Mouse (Mus musculus) layer of hippocampus, adult 8-10 months (tissue): ENCODE data around the gene Casp2. TPM values are rescaled to one million over a fixed set of nuclear protein-coding genes. Genes with fewer than 3 reads are reported as not detected.

ENCODE experiments used
- total RNA-seq, 4 experiments: library from RNA; stranded (reverse); gene quantifications; 2 replicates each; pipeline ENCODE4 v1.2.4; 2022

Casp2 gene
- total RNA-seq, 4 experiments from 2014 or later = 22.1 to 26.1 (median 22.7) TPM

Other genes starting within 250 kb of the Casp2 start
- gene Sva, start 226.6 kb upstream of the Casp2 start, total RNA-seq = not detected
- gene Tas2r139, start 124.0 kb upstream of the Casp2 start, total RNA-seq = not detected
- gene Tas2r144, start 49.7 kb upstream of the Casp2 start, total RNA-seq = not detected
- 10 to 100 TPM in 2 of 4 experiments, 1 to 10 TPM in 2; 7.5 to 12.2 (median 10.3) TPM for gene Gstk1, start 19.1 kb upstream of the Casp2 start, total RNA-seq
- not detected for gene Tmem139, start 3.0 kb upstream of the Casp2 start, total RNA-seq
- 1 to 10 TPM; 2.9 to 4.3 (median 3.4) TPM for gene Clcn1, start 21.7 kb downstream of the Casp2 start, total RNA-seq
- gene Fam131b, start 59.7 kb downstream of the Casp2 start, total RNA-seq = 10 to 100 TPM; 72.3 to 80.0 (median 75.9) TPM
- gene Zyx, start 84.6 kb downstream of the Casp2 start, total RNA-seq = 10 to 100 TPM; 36.5 to 52.5 (median 44.5) TPM
- gene Epha1, start 108.3 kb downstream of the Casp2 start, total RNA-seq = under 1 TPM; 0.14 to 0.36 (median 0.15) TPM
- gene Tas2r143, start 135.3 kb downstream of the Casp2 start, total RNA-seq = not detected
- under 1 TPM in 1 of 4 experiments, not detected in 3; 0.29 TPM for gene Tas2r135, start 140.4 kb downstream of the Casp2 start, total RNA-seq
- gene Tas2r126, start 169.6 kb downstream of the Casp2 start, total RNA-seq = not detected
- not detected for gene Olfr458, start 200.2 kb downstream of the Casp2 start, total RNA-seq
- gene Olfr457, start 211.3 kb downstream of the Casp2 start, total RNA-seq = not detected
- gene Olfr456, start 222.2 kb downstream of the Casp2 start, total RNA-seq = not detected